Mouse (Mus musculus) left cerebral cortex, adult 11 months (tissue): Measurements from ENCODE around the gene Aqp6.

ENCODE experiments used
- DNase-seq: peaks from one replicate; pipeline ENCODE4 v3.0.0; 2022; ENCODE audit warnings: low spot score

The Aqp6 gene

DNA sequence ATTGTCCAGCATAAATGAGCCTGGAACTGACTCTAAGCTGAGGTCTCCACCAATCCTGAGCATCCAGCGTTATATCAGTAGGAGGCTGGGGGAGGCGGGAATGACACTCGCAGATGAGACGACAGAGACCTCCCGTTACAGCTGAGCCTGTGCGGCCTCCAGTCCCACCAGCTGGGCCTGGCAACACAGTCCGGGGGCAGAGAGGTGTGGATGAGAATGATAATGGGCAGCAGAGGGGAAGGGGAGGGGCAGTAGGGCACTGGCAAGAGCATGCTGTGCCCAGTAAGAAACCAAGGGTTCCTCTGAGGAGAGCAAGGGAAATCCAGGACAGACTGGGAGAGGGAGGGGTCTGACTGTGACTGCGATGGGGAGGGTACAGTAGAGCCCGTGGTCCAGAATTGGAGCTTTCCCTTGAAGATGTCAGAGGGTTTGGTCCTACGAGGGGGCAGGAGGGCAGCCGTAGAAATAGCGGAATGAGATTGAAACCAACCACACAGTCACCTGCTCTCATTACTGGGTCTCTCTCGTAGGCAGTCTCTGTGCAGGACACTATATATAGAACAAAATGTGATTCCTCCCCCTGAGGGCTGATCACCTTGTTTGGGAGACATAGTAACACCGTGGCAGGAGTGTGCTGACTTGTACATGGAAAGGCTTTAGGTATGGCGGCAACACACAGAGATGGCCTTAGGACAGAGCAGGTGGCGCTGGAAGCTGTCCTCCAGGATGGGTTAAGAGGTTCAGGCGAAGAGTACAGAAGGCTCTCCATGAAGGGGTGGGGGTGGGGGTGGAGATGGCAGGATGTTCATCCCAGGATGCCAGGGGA, 1.7 kb upstream of the Aqp6 start:
- no peak for DNase-seq

DNA sequence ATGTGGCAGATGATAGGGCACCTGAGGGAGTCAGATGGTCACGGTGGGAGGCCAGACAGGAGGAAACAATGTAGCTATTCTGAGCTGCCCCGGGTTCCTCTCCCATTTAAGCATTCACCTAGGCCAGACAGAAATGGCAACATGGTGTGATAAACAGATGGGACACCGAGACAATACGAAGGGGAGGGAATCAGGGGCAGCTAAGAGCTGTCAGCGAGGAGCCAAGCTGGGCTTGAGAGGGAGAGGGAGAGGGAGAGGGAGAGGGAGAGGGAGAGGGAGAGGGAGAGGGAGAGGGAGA, 572 bp downstream of the Aqp6 start:
- no peak for DNase-seq

DNA sequence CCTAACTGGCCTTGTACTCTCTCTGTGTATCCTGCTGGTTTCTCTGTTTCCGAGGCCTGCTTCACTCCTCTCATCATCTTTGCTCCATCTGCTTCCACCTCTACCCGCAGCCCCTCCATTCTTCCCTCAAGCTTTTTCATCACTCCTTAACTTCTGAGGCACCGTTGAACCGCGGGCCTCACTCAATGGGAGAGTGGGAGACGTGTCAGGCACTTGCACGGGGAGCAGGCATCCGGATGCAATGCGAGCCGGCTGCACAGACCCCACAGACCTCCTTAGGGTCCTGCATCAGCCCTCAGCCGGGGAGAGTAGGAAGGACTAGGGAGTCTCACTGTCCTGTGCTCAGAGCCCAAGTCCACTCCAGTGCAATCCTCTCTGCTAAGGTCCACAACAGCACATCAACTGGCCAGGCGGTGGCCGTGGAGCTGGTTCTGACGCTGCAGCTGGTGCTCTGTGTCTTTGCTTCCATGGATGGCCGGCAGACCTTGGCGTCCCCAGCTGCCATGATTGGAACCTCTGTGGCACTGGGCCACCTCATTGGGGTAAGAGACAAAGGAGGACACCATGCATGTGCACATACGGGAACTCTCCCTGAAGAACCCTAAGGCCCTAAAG, 1.1 kb downstream of the Aqp6 start:
- no peak for DNase-seq

DNA sequence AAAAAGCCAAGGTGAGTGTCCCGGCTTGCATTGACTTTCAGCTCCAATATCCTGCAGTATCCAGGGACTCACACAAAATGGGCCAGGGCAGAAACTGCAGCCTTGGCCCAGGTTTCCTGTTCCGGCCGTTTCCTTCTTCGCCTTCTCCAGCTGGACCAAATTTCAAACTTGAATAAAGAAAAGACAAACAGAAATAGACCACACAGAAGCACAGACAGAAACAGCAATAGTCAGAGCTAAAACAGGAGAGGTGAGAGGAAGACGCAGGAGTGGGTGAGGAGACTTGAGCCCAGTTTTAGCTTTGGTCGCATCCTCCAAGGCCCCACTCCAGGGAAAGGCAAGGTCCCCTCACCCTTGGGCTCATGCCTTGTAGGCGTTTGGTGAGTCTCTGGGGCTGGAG, 2.0 kb downstream of the Aqp6 start:
- no peak for DNase-seq

DNA sequence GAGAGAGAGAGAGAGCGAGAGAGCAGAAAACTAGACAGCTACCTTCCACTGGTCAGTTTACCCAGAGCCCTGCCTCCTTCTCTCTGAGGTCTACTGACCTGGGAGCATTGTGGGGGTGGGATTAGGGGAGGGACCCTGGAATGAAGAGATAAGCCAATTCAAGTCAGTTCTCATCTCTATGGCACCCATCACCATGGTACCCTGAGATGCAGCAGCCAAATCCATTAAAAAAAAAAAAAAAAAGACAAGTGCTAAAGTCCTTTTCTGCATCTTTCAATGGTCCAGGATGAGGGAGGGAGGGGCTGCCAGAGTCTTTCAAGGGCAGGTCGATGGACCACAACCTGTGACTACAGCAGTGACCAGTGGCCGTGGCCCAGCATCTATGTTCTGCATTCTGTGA, 4.4 kb downstream of the Aqp6 start:
- no peak for DNase-seq

DNA sequence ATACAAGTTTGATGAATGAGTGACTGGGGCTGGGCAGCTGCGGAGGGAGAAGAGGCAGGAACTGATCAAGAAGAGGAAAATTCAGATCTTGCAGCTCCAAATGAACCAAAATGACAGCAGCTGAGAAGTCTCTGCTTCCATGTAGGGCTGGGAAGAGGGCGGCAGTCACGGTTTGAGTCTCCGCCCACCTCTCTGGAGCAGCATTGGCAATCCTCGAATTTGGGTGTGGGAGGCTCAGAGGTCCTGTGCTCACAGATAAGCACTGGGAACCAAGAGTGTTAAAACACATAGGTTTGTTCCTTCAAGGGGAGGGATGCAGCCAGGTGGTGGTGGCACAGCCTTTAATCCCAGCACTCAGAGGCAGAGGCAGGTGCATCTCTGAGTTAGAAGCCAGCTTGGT, 5.3 kb downstream of the Aqp6 start:
- peak; percentile 51 for DNase-seq

DNA sequence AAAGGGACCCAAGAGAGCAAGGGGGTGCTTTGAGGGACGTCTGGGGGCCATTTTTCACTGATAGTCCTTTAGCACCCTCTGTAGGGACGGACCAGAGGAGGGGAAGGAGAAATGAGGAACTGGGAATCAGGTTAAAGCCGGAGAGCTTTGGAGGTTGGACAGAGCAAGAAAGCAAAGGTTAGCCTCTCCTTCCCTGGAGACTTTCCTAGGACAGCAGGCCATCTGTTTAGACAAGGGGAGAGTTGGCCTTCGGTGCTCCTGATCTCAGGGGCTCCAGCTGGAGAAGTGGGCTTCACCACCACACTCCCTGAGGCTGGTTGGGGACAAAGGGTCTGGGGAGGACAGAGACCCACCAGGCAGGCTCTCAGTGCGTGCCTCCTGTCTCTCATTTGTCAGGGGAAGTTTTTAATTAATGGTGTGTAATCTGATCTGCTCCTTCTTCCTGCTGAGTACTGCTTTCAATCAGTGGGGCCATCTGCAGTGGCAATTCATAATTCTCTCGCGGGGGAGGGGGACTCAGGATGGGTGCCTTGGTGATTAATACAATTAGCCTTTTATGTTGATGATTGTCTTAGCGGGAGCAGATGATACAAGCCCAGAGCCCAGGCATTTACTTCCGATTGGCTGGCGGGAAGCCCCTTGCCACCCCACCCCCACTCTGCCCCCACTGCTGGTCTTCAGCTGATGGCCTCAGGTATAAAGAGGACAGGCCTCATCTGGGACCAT, 6.4 kb downstream of the Aqp6 start:
- no peak for DNase-seq

DNA sequence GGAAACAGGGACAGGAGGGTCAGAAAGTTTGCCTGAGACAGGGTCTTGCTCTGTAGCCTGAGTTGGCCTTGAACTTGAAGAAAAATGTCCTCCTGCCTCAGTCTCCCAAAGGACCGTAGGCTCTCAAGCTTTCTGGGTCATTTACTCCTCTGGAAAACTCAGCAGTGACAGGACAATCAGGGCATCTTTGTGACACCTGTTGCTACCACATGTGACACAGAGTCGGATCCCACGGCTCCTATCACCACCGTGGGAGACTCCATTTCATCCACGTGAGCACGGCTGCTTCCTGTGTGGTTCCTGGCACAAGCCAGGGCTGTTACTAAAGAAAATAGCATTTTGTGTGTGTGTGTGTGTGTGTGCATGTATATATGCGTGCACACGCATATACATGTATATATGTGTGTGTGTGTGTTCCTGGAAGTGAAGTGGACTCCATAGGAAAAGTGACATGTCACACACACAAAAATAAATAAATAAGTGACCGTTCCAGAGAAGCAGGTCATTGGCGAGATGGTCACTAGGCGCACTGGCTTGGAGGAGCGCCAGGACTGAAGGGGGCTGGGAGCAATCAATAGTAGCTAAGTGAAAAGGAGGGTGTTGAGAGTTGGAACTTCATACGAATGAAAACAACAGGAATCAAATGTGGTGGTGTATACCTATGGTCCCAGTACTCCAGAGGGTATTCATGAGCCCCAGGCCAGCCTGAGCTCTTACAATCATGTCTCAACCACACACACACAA, 7.4 kb downstream of the Aqp6 start:
- DNase-seq = no peak

DNA sequence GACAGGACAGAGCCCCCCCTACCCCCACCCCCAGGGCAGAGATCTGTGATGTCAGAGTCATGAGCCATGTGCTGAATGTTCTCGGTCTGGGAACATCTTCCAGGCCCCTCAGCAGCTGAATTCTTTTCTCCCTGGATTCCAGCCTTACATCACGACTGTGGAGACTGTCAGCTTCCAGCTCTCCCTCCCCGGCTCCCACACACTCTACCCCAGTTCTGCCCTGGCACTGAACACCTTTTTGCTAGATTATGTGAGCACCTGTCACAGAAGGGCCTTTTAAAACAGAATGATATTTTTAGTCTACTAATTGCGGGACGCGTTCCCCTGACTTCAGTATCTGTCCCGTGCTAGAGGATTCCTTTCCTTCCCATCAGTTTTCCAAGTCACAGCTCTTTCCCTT, 10.4 kb downstream of the Aqp6 start:
- DNase-seq = no peak

DNA sequence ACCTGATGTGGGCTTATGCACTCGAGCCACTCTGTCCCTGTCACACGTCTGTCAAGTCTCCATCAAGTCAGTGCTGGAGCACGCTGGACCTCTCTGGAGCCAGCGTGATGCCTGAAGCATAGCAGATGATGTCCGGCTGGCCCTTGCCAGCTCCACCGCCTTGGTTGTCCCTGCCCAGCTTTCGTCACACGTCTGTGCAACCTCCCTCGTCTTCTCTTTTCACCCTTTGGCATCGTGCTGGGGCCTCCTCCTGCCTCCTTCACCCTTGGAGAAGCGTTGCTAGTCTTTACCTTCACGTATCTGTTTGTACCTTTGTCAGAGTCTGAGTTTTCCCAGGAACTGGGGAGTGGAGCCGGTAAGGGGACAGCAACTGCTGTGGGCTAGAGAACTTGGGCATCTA, 13.1 kb downstream of the Aqp6 start:
- no peak for DNase-seq

DNA sequence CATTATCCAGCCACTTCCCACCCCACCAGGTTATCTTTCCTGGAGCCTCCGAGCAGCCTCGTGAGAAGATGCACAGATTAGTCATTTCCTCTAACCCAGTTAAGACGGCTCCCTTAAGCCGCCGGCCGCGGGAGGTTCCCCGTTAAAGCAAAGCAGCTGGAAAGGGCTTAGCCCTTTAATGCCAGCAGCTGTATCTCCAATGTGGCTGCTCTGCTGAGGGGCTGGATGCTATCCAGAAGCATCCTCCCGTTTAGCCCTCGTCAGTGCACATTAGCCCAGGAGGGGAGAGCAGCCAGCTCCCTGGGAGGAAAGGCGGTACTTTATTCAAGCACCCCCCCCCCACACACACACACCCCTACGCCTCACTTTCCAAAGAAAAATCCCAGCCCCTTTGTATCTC, 13.6 kb downstream of the Aqp6 start:
- no peak for DNase-seq

DNA sequence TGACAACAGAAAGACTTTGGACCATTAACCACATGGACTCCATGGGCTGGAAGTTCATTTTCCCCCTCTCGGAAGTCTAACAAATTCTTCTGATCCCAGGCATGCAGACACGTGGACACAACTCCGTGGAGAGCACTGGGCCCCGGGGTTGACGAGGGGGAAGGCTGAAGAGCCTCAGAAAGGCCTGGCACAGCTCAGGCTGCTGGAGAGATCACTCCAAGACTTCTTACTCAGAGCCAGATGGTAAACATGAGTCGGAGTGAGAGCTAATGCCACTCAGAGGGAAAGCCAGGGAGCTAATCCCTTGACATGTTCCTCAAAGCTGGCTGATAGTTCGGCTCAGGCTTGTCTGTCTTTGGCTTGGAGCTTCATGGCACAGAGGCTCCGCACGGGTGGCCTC, 14.0 kb downstream of the Aqp6 start:
- DNase-seq = no peak

DNA sequence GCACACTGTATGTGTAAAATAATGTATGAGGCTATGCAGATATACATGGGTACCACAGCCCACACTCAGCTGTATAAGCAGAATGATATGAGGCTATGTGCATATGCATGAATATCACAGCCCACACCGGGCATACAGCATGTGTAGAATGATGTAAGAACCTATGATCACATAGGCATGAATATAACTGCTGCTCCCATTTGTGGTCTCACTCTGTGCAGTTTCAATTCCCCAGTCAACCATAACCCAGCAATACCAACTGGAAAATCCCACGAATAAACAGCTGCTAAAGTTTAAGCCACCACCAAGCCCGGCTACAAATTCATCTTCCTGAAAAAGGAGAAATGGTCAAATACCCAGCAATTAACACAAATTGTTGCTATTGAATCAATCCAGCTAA, 17.4 kb downstream of the Aqp6 start:
- DNase-seq = no peak

DNA sequence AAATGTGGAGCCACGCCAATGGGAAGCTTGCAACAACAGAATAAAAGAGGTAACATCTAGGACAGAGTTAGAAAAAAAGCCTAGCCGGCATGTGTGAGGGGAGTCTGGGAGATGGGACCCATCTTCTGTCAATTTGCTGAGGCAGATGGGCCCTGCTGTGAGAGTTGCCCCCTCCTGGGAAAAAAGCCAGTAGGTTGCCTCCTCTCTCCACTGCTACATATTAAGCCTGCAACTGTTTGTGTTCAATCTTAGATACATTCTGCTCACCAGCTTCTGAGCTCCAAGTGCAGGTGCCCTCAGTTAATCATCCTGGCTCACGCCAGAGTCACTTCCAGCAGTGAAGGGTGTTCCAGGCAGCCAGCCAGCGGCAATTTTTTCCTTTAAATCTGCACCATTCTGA, 18.6 kb downstream of the Aqp6 start:
- no peak for DNase-seq

DNA sequence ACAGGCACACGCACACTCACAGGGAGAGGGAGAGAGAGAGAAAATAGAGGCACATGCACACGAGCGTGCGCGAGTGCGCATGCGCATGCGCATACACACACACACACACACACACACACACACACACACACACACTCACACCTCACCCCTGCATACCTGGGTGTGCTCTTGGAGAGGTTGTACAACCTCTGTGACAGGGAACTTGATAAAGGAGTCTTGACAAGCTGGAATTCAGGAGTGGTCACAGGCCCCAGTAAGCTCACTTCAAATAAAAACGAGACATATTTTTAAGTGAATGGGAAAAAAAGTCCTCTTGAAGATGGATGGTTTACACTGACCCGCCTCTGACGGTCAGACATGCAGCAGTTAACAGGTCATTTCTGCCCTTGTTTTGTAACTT, 20.9 kb downstream of the Aqp6 start:
- no peak for DNase-seq

DNA sequence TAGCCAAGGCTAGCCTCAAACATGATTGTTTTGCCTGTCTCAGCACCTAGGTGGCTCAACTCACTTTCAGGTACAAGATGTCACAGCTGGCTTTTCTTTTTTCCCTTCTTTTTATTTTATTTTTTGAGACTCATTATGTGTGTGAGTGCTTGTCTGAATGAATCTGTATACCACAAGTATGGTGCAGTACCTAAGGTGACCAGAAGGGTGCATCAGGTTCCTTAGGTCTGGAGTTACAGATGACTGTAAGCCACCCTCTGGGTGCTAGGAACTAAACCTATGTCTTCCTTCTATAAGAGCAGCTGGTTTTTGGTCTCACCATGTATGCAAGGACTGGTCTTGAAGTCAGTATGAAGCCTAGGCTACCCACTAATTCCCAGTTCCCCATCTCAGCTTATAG, 30.4 kb downstream of the Aqp6 start:
- DNase-seq = no peak

DNA sequence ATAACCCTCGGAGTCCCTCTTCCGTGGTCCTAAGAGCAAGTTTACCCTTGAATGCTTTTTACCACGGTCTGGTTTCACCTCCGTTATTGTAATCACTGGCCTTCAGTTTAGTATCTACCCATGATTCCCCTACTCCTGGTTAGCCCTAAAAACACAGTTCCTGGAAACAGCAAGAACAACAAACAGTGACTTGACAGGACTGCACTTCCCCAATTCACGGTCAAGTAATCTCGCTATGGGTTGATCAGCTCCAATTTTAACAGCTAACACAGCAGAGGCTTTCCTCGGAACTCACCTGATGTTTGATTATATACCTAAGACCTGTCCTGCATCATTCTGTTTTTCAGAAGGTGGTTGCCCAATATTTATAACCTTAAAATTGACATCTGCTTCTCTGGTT, 33.5 kb downstream of the Aqp6 start:
- no peak for DNase-seq

DNA sequence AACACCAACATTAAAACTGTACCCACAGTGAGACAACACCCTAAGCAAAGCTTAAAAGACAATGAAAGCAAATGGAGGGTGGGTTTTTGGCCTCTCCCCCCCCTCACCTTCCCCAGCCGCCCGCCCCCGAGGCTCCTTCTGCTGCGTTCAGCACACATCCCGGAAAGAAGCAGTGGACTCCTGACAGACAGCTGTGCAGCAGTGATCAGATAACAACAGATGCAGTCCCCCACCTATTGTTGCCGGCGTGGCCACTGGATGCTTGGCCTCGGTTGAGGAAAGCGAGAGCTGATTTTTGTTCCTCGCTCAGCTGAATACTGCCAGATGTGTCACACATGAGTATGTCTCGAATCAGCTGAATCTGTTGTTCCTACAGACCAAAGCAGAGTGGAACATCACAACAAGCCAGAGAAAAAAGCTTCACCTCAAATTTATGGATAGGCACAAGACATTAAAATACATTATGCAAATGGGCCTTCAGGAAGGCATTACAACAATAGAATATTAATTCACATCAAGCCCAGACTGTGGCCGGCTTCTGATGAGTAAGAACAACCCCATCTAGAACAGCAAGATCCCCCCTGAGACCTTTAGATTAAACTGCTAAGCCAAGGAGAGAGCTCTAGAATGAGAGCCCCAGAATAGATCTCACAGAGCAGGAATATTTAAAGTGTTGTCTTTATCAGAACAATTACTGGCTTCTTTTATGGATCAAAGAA, 36.4 kb downstream of the Aqp6 start:
- DNase-seq = no peak

DNA sequence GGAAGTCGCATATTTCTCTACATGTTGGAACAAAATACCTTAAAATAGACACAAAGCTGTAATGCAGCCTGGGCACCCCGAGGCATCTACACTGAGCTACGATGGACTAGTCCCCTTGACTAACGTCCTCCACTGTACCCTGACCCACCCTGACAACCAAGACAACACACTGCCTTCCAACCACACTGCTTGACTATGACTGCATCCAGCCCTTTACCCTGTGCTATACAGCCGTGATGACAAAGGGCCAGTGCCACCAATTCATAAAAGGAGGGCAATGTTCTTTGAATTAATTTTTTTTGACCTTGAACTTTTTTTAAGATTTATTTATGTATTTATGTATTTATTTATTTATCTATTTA, 36.9 kb downstream of the Aqp6 start:
- no peak for DNase-seq

DNA sequence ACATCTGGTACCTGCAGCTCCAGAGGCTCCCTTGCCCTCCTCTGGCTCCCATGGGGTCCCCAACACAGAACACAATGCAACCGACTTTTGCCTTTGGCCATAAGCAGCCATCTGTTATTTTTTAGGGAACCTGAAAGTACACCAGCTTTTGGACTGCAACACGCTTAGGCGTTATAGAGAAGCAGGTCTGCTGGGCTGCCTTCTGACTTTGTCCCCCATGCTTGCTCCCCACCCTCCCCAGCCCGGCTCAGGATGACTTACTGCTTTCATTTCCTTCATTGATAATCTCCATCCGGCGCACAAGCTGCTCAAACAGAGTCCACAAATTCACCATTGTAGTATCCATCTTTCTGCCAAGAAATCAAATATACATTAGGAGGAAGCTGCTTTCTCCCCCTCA, 41.4 kb downstream of the Aqp6 start:
- DNase-seq = no peak

DNA sequence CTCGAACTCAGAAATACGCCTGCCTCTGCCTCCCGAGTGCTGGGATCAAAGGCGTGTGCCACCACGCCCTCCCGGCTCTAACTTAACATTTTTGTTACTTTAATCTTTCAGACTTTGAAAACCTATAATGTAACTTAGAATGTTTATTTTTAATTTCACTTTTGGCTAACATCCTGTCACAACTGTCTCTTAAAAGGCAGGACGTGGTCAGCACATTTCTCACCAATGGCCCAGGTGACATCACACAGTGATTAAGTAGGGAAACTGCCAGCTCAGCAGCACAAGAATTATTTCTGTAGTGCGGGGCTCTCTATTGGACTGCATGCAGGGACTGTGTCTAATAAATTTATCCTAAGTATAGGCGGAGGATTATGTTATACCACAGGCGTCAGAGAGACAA, 42.6 kb downstream of the Aqp6 start:
- DNase-seq = no peak

DNA sequence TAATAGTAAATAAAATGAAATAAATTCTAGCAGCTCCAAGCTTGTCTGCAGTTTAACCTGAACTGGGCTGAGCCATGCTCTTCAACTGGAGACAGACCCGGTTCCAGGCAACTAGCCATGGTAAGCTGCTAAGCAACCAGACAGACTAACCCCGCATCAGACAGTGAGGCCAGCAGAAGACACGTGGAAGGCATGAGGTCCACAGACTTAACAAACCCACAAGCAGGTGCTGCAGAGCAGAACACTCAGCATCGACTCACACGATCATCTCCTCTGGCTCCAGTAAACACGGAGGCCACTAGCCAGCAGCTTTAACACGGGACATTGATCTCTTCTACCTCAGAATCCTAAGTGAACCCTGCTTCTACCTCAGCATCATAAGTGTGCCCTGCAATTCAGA, 43.6 kb downstream of the Aqp6 start:
- no peak for DNase-seq
